Mouse (Mus musculus) brown adipose tissue, adult 24 weeks (tissue): Measurements from ENCODE around the gene Ednrb. TPM values are rescaled to one million over a fixed set of nuclear protein-coding genes. Genes with fewer than 3 reads are reported as not detected.

ENCODE experiments used
- H3K27ac ChIP-seq: fragments of 200-500 bp; replicated peaks from 2 replicates; pipeline ENCODE4 v1.5.1; 2012; ENCODE audit warnings: low read depth, mild to moderate bottlenecking, low read length
- H3K4me1 ChIP-seq: fragments of 200-500 bp; 2 replicates; pipeline ENCODE4 v1.6.1; 2012; ENCODE audit warnings: low read length, mixed read lengths; ENCODE audit not compliant: control insufficient read depth, insufficient read depth, insufficient read length
- H3K4me3 ChIP-seq: fragments of 200-500 bp; 2 replicates; pipeline ENCODE4 v1.5.1; 2012; ENCODE audit warnings: low read depth, mild to moderate bottlenecking, low read length, moderate library complexity; ENCODE audit not compliant: insufficient read depth
- polyA plus RNA-seq: library from polyadenylated mRNA; stranded (reverse); fragments of >200 nt; gene quantifications from 2 replicates; pipeline ENCODE4 v1.2.4, GENCODE M21; 2012; ENCODE audit not compliant: missing spikeins, insufficient read depth, insufficient read length

Gene Ednrb
- polyA plus RNA-seq, 1 experiment = 12.6 TPM

DNA sequence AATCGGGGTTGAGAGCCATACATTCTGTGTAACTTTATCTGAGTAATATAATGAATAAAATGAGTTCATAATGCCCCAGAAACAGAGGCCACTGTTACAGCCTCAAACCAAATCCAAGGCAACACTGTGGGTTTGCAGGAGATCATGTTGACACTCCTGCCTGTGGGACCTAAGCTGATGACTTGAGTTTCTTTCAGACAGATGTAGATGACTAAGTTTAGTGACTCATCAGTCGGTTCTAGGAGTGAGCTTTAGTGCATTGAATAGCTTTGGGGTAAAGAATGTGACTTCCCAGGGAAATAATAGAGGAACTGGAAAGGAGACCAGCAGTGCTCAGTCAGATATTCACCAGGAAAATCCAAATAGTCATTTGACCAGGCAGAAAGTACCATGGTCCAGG is 3.8 kb downstream of the Ednrb start:
- peaks cover 8% of the 10 kb centered on the region; the same call in 1 of the 2 replicates for H3K4me1 ChIP-seq
- peak overlapping the region; percentile 48; the same call in 1 of the 2 replicates for H3K27ac ChIP-seq
- peak overlapping the region; percentile 23; the same call in 1 of the 2 replicates for H3K4me3 ChIP-seq

DNA sequence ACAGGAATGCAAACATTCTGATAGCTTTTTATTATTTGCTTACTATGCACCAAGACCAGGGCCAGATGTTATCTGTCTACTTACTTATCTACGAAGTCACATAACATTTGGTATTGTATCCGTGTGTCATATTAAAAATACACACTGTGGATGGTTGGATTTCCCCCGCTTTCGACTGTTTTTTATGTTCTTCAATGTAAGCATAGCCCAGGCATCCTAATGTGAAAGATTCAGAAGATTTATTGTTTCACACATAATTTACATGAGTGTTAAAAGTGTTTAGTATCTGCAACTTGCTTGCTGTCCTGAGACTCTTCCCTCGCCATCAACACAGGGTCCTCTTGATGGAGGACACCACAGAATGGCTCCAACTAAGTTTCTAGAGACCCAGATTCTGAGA is 5.3 kb downstream of the Ednrb start:
- Histone ChIP-seq H3K4me1 (peaks cover 8% of the 10 kb centered on the region; the same call in 1 of the 2 replicates), H3K4me3 (no peak overlapping the region), H3K27ac (no peak overlapping the region)

DNA sequence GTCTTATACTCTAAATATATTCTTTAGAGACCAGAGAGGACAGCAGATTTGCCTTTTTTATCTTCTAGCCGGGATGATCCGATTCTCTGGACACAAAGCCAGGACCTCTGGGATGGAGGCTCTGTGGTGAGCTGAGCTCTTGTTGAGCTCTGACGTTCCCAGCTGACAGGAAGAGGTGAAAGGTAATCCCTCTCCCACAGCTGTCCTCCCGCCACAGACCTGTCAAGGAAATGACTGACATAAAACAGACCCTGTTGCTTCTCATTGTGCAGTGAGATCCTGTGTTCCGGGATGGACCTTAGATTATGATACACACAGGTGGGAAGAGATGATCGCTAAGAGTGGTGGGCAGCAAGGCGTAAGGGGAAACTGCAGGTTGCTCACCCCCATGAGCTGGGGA is 9.6 kb downstream of the Ednrb start:
- Histone ChIP-seq H3K4me3 (0 out of 2 replicates have a peak overlapping the region, but pooled peaks have one; percentile 15), H3K4me1 (peaks cover 9% of the 10 kb centered on the region; the same call in 1 of the 2 replicates), H3K27ac (peak overlapping the region; percentile 43)

DNA sequence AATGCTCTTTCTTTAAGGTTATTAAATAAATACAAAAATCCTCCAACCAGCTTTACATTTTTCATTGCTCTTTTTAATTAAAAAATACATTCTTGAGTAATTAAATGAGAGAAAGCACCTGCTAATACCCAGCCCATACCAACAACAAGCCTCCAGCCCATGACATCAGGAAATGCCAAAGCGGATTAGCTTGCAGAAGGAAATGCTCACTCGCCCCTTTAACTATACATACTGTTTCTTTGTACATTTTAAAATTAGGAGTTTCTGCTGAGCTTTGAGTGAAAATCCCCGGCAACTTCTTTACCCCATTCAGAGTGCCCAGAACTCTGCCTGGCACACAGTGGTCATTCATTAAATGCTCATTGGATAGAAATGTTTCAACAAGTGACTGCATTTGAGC is 10.1 kb downstream of the Ednrb start:
- 0 out of 2 replicates have a peak overlapping the region, but pooled peaks have one; percentile 15 for H3K4me3 ChIP-seq
- H3K4me1 ChIP-seq = peaks cover 9% of the 10 kb centered on the region; the same call in 1 of the 2 replicates
- H3K27ac ChIP-seq = peak overlapping the region; percentile 43

DNA sequence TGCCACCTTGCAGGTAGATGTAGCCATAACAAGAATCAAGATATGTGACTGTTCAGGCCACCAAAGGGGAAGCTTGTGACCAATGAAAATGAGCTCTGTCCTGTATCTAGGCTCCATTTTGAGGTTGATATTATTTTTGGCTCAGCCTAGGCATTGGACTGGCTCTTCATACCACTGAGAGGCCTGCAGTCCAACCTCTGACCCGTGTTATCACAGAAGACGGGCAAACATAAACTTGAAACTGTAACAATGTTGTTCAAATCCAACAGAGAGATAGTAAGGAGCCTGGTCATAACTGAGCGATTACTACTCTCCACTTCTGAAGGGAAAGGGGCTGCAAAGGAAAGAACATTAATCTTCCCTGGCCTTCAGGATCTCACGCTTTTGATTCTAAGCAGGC is 11.7 kb downstream of the Ednrb start:
- Histone ChIP-seq H3K27ac (no peak overlapping the region), H3K4me1 (peaks cover 6% of the 10 kb centered on the region; the same call in 1 of the 2 replicates), H3K4me3 (no peak overlapping the region)

DNA sequence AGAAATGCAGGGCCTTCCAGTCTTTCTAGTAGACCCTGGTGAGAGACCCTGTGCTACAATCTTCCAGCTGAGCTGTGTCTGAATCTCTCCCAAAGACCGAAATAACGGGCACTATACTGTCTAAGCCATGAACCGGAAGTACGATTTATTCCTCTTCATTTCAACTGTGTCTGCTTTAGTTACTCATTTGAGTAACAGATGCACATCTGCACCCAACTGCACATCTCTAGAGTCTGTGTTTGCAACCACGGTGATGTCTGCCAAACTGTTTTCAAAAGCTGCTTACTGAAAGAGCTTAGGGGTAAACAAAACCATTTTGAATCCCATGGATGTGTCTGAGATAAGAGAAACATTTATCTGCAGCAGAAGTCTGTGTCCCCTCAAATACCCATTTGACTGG is 13.2 kb downstream of the Ednrb start:
- H3K4me1 ChIP-seq = peaks cover 6% of the 10 kb centered on the region; the same call in 1 of the 2 replicates
- no peak overlapping the region for H3K4me3 ChIP-seq
- H3K27ac ChIP-seq = no peak overlapping the region

DNA sequence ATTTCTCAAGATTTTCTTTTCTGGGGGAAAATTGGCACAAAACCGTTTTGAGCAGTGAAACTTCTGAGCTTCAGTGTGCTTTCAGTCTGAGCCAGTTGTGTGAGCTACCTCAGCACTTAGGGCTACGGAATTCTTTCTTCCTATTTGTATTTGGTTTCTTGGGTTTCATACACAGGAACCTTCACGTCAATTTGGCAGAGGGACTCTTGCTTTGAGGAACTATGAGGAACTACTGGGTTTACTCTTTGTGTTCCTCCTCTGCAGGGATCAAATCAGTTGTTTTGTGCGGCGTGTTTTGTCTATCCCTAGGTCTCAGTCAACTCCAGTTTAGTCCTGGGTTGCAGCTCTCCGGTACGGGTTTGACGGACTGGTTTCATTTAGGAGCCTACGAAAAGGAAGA is 17.9 kb downstream of the Ednrb start:
- no peak overlapping the region for H3K4me3 ChIP-seq
- peaks cover 3% of the 10 kb centered on the region for H3K4me1 ChIP-seq
- H3K27ac ChIP-seq = no peak overlapping the region

DNA sequence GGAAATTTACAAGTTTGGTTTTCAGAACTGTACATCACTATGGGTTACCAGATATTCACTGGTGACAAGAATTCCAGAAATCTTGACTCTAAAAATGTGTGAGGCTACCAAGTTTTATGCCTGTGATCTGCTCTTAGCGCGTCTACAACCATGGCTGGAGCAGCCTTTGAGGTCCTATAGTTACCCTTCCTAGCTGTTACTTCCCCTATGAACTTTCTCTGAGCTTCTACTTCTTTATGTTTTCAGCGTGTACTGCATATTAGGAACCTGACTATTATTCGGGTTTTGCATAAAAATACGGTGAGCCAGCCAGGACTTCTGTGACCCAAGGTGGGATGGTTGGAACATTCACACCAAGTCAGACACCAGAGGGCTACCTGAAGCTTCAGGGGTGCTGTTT is 18.3 kb downstream of the Ednrb start:
- Histone ChIP-seq H3K4me1 (peaks cover 3% of the 10 kb centered on the region), H3K4me3 (no peak overlapping the region), H3K27ac (no peak overlapping the region)

DNA sequence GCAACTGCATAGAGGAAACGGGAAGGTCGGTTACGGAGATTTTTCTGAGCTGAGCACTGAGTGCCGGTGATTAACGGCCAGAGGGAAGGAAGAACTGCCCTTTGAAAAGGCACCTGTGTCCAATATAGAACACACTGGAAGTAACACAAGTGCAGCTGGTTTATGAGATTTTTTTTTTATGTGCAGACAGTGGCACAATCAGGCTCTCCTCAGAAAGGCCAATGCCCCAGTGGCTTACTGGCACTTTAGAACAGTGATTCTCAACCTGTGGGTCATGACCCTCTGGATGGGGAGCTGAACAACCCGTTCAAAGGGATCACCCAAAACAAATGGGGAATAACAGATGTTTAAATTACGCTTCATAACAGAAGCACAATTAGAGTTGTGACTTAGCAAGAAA is 20.7 kb downstream of the Ednrb start:
- Histone ChIP-seq H3K4me3 (no peak overlapping the region), H3K27ac (no peak overlapping the region), H3K4me1 (peaks cover 3% of the 10 kb centered on the region)

DNA sequence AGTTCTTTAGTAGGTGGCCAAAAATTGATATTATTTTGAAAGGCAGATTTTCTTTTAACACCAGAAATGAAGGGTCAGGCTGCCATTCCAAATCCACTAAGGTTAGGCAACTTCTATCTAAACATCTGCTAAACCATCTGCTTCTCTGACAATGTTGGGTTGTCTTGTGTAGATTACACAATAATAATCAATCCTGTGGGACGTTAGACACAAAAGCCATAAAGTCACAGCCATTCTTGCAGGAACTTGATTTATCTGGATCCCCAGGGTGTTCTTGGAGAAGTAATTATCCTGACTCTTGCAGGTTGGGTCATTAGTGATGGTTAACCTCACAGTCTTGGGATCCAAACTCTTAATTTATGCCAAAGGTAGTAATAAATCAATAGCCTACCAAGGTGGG is 21.6 kb downstream of the Ednrb start:
- H3K4me1 ChIP-seq = peaks cover 3% of the 10 kb centered on the region
- no peak overlapping the region for H3K4me3 ChIP-seq
- no peak overlapping the region for H3K27ac ChIP-seq

DNA sequence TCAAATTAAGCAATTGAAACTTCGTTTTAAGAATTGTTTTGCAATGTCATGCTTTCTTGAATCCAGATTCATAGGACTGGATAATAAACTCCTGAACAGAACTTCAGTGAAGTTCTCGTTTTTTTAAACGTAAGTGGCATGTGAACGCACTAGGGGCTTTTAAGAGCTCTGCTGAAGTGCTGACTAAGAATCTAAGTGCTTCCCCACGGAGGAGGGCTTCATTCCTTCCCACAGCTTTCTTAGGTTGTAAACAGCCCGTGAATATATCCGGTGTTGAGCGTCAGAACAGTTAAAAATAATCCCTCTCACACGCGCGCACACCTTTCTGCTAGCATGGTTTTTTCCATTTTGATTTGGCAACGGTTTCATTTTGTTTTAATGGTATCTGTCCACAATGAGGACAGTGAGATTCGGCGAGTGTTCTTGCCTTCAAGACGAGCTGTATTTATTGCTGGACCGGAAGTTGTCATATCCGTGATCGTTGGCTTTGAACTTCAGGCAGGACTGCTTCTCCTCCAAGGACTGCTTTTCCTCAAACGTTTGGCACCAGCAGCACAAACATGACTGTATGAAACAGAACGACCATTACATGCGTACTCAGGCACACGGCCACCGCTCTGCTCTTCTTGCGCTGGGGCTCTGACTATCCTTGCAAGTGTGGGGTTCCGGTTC is 27.4 kb downstream of the Ednrb start:
- Histone ChIP-seq H3K4me1 (peaks cover 9% of the 10 kb centered on the region; the same call in 1 of the 2 replicates), H3K27ac (peak overlapping the region; percentile 71), H3K4me3 (peak overlapping the region; percentile 12; the same call in 1 of the 2 replicates)

DNA sequence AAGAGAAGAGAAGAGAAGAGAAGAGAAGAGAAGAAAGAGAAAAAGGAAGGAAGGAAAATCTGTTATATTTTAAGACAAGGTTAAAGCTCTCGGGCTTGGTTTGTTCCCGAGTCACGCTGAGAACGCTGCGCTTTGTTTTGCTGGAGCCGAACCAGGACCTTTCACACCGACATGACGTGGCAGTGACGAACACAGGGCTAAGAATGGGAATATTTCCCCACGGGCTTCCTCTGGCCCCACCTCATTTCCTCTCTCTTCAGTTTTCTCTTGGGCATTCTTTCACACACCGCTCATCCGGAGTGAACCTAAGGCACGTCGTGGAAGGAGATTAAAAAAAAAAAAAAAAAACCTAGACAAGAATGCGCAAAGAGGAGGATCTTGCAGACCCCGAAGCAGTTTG is 28.7 kb downstream of the Ednrb start:
- peaks cover 9% of the 10 kb centered on the region; the same call in 1 of the 2 replicates for H3K4me1 ChIP-seq
- H3K27ac ChIP-seq = peak overlapping the region; percentile 95
- H3K4me3 ChIP-seq = peak overlapping the region; percentile 27

DNA sequence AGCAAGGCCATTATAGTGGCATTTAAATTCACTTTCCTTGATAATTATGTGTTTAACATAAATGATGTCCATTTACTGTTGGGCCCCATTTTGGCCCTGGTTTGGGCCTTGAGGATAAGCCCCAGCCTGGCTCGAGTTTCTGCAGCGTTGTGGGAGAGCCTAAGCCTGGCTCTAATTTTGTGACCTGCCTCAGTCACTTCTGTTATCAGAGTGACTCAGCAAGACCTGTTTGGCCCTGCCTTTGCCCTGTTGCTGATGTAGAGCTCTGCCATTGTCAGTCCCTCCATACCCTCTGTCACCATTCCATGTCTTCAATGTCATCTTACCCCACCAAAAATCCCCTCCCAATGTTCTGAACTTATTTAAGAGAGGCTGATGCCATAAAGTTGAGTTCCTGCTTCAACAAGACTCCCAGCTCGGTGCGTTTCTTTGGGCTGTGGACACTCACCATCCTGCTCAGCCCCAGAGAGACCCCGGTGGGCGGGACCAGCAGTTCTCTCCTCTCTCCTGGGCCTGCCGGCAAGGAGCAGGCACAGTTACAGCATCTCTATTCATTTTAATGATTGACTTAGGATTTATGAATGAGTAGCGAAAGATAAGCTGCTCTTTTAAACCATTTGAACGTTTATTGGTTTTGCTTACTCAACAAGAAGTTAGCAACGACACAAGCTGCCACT is 30.0 kb downstream of the Ednrb start:
- Histone ChIP-seq H3K4me1 (peaks cover 9% of the 10 kb centered on the region; the same call in 1 of the 2 replicates), H3K27ac (peak overlapping the region; percentile 86), H3K4me3 (no peak overlapping the region)

DNA sequence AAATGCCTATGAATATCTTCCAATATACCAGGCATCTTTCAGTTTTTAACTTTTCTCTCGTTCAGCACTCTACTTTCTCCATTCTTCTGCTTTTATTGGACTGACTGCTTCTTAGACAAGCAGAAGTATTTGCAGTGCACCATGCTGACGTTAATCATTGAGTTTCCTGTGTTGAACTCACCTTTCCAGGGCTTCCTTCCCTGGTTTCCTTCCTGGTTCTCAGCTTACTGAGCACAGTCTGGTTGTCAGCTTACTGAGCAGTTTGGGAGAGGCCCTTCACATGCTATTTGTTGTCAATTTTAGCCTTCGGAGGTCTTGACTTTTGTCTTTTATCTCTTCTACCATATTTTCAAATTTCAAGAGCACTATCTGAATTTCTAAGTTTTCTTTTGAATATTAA is 31.0 kb downstream of the Ednrb start:
- no peak overlapping the region for H3K4me3 ChIP-seq
- peak overlapping the region; percentile 86 for H3K27ac ChIP-seq
- H3K4me1 ChIP-seq = peaks cover 9% of the 10 kb centered on the region; the same call in 1 of the 2 replicates

DNA sequence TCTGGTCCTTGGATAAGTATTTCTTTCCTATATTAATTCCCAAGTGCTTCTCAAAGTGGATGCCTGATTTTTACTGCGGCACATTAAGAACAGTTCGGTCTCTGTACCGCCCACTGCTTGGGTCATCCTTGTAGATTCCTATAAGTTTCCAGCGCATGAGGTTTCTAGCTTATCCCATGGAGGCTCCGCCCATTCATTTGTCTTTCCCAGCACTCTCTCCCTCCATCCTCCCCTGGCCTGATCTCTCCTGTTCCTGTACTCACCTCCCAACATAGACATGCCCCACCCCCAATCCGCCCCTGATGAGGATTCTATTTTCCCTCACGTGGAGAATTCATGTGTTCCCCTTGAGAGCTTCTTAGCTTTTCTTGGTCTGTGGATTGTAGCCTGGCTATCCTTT is 32.9 kb downstream of the Ednrb start:
- no peak overlapping the region for H3K27ac ChIP-seq
- H3K4me3 ChIP-seq = no peak overlapping the region
- peaks cover 9% of the 10 kb centered on the region; the same call in 1 of the 2 replicates for H3K4me1 ChIP-seq
